ENCODE assay signal across 8 mouse cellular contexts in genomic region chr5:64812124-64812982, GRCm38 (mm10). TPM values are rescaled to one million over a fixed set of nuclear protein-coding genes. Genes with fewer than 3 reads are reported as not detected.
DNase-seq lines count a peak whose midpoint lies in the region; ATAC-seq and TF ChIP-seq lines count a peak whose summit lies in the region.

No protein-coding gene starts in this region.

- no peak for TF ChIP-seq CTCF in E14TG2a.4 (conservative IDR thresholded peaks at IDR 0.05; ENCODE audit: low read length)

- DNase-seq in adrenal gland, postnatal 25 days: peak; percentile 88
- DNase-seq in hindbrain, embryonic 11.5 days (ENCODE audit: low spot score): peak; percentile 29
- no peak for DNase-seq in limb, embryonic 14.5 days (ENCODE audit: low spot score)
- DNase-seq in cerebellum, adult 8-10 months: no peak

- H3K27me3 ChIP-seq in E14TG2a.4 (ENCODE audit: insufficient read depth, low read length): no peaks in the 10 kb centered on the region
- no peaks in the 10 kb centered on the region for H3K27me3 ChIP-seq in forebrain, embryonic 15.5 days
- no peaks in the 10 kb centered on the region for H3K27me3 ChIP-seq in hindbrain, embryonic 11.5 days (ENCODE audit: control insufficient read depth, insufficient read depth, low read length)
- H3K27me3 ChIP-seq in limb, embryonic 14.5 days (ENCODE audit: control insufficient read depth, insufficient read depth, low read length): no peaks in the 10 kb centered on the region
- H3K27me3 ChIP-seq in midbrain, embryonic 15.5 days (replicated peaks): no peaks in the 10 kb centered on the region
- no peaks in the 10 kb centered on the region for H3K27me3 ChIP-seq in stomach, embryonic 14.5 days (ENCODE audit: control insufficient read depth, insufficient read depth, low read length)

- 15% methylated on average over 22 of the region's 22 CpGs for WGBS in forebrain, embryonic 15.5 days
- 19% methylated on average over 22 of the region's 22 CpGs for WGBS in hindbrain, embryonic 11.5 days
- WGBS in limb, embryonic 14.5 days: 27% methylated on average over 22 of the region's 22 CpGs
- 14% methylated on average over 22 of the region's 22 CpGs for WGBS in midbrain, embryonic 15.5 days
- 13% methylated on average over 22 of the region's 22 CpGs for WGBS in stomach, embryonic 14.5 days

- H3K36me3 ChIP-seq in E14TG2a.4 (ENCODE audit: insufficient read depth, low read length): peaks cover 64% of the 10 kb centered on the region
- no peaks in the 10 kb centered on the region for H3K36me3 ChIP-seq in forebrain, embryonic 15.5 days
- no peaks in the 10 kb centered on the region for H3K36me3 ChIP-seq in hindbrain, embryonic 11.5 days (ENCODE audit: control insufficient read depth, insufficient read depth, low read length)
- H3K36me3 ChIP-seq in limb, embryonic 14.5 days (ENCODE audit: control insufficient read depth, insufficient read depth, low read length): peaks cover 13% of the 10 kb centered on the region; the same call in 1 of the 2 replicates
- H3K36me3 ChIP-seq in midbrain, embryonic 15.5 days (replicated peaks): no peaks in the 10 kb centered on the region
- peaks cover 4% of the 10 kb centered on the region; the same call in 1 of the 2 replicates for H3K36me3 ChIP-seq in stomach, embryonic 14.5 days (ENCODE audit: control insufficient read depth, insufficient read depth, low read length)

- peaks cover 84% of the 10 kb centered on the region for H3K4me1 ChIP-seq in E14TG2a.4 (replicated peaks; ENCODE audit: low read depth, low read length)
- H3K4me1 ChIP-seq in forebrain, embryonic 15.5 days: peaks cover 68% of the 10 kb centered on the region
- peaks cover 16% of the 10 kb centered on the region for H3K4me1 ChIP-seq in hindbrain, embryonic 11.5 days (replicated peaks; ENCODE audit: control insufficient read depth, insufficient read depth, low read length)
- peaks cover 57% of the 10 kb centered on the region for H3K4me1 ChIP-seq in limb, embryonic 14.5 days (ENCODE audit: control insufficient read depth, insufficient read depth, low read length)
- peaks cover 25% of the 10 kb centered on the region for H3K4me1 ChIP-seq in midbrain, embryonic 15.5 days
- H3K4me1 ChIP-seq in stomach, embryonic 14.5 days (ENCODE audit: control insufficient read depth, insufficient read depth, low read length): peaks cover 69% of the 10 kb centered on the region

- ATAC-seq in forebrain, embryonic 15.5 days (replicated peaks): no peak
- ATAC-seq in hindbrain, embryonic 11.5 days (ENCODE audit: low FRiP score): no peak
- ATAC-seq in limb, embryonic 14.5 days (ENCODE audit: low FRiP score, low read depth): no peak
- ATAC-seq in midbrain, embryonic 15.5 days (replicated peaks): no peak
- peak; percentile 61 for ATAC-seq in stomach, embryonic 14.5 days (ENCODE audit: insufficient number of reproducible peaks, insufficient read depth, low FRiP score, low read depth)

- 0 out of 2 replicates have a peak overlapping the region, but pooled peaks have one; percentile 6 for H3K9ac ChIP-seq in forebrain, embryonic 15.5 days (replicated peaks)
- peak overlapping the region; percentile 28; the same call in 1 of the 2 replicates for H3K9ac ChIP-seq in hindbrain, embryonic 11.5 days (ENCODE audit: low read depth, low read length)
- peak overlapping the region; percentile 34; the same call in 1 of the 2 replicates for H3K9ac ChIP-seq in limb, embryonic 14.5 days (ENCODE audit: low read depth, low read length, severe bottlenecking)
- H3K9ac ChIP-seq in midbrain, embryonic 15.5 days: no peak overlapping the region
- H3K9ac ChIP-seq in stomach, embryonic 14.5 days (replicated peaks; ENCODE audit: low read depth, low read length): peak overlapping the region; percentile 28; the same call in 1 of the 2 replicates

- H3K4me2 ChIP-seq in forebrain, embryonic 15.5 days (replicated peaks): peak overlapping the region; percentile 22
- H3K4me2 ChIP-seq in hindbrain, embryonic 11.5 days (replicated peaks; ENCODE audit: low read depth, low read length): peak overlapping the region; percentile 24; the same call in 1 of the 2 replicates
- H3K4me2 ChIP-seq in limb, embryonic 14.5 days (replicated peaks; ENCODE audit: low read depth, low read length, severe bottlenecking): peak overlapping the region; percentile 38
- H3K4me2 ChIP-seq in midbrain, embryonic 15.5 days: peak overlapping the region; percentile 24; the same call in 1 of the 2 replicates
- H3K4me2 ChIP-seq in stomach, embryonic 14.5 days (replicated peaks; ENCODE audit: low read depth, low read length): peak overlapping the region; percentile 84

- no peak for TF ChIP-seq POLR2A in limb, embryonic 14.5 days (IDR thresholded peaks at IDR 0.05; ENCODE audit: borderline replicate concordance, extremely low read depth, insufficient read depth, insufficient read length)

- H3K9me3 ChIP-seq in E14TG2a.4 (ENCODE audit: low read length): no peaks in the 10 kb centered on the region
- no peaks in the 10 kb centered on the region for H3K9me3 ChIP-seq in forebrain, embryonic 15.5 days
- H3K9me3 ChIP-seq in hindbrain, embryonic 11.5 days (ENCODE audit: control insufficient read depth, low read length): no peaks in the 10 kb centered on the region
- H3K9me3 ChIP-seq in limb, embryonic 14.5 days (ENCODE audit: control insufficient read depth, low read length): no peaks in the 10 kb centered on the region
- H3K9me3 ChIP-seq in midbrain, embryonic 15.5 days: no peaks in the 10 kb centered on the region
- no peaks in the 10 kb centered on the region for H3K9me3 ChIP-seq in stomach, embryonic 14.5 days (ENCODE audit: control insufficient read depth, low read depth, low read length)

- peak overlapping the region; percentile 78 for H3K4me3 ChIP-seq in E14TG2a.4 (replicated peaks; ENCODE audit: low read length)
- H3K4me3 ChIP-seq in forebrain, embryonic 15.5 days: no peak overlapping the region
- no peak overlapping the region for H3K4me3 ChIP-seq in hindbrain, embryonic 11.5 days (ENCODE audit: low read depth, low read length)
- no peak overlapping the region for H3K4me3 ChIP-seq in limb, embryonic 14.5 days (replicated peaks; ENCODE audit: low read length)
- no peak overlapping the region for H3K4me3 ChIP-seq in midbrain, embryonic 15.5 days
- H3K4me3 ChIP-seq in stomach, embryonic 14.5 days (ENCODE audit: low read depth, low read length): peak overlapping the region; percentile 13

- H3K27ac ChIP-seq in forebrain, embryonic 15.5 days (replicated peaks): peak overlapping the region; percentile 69
- peak overlapping the region; percentile 83 for H3K27ac ChIP-seq in hindbrain, embryonic 11.5 days (ENCODE audit: low read depth, low read length)
- peak overlapping the region; percentile 78 for H3K27ac ChIP-seq in limb, embryonic 14.5 days (replicated peaks; ENCODE audit: low read depth, low read length)
- peak overlapping the region; percentile 74; the same call in 1 of the 2 replicates for H3K27ac ChIP-seq in midbrain, embryonic 15.5 days
- H3K27ac ChIP-seq in stomach, embryonic 14.5 days (ENCODE audit: low read length): peak overlapping the region; percentile 94

RNA-seq across cellular contexts. Expression of gene Klf3, which starts 9.2 kb away (rescaled TPM):
- total RNA-seq in adrenal gland, postnatal 25 days (2021): 61.6 and 74.6 TPM in 2 replicates
- polyA plus RNA-seq in forebrain, embryonic 15.5 days (2015; fragmentation: Nextera tagmentation; extraction: Ambion mirVana): 33.0 and 34.0 TPM in 2 replicates
- 35.3 and 47.2 TPM in 2 replicates for polyA plus RNA-seq in hindbrain, embryonic 11.5 days (2014; fragmentation: Nextera tagmentation; extraction: Ambion mirVana)
- 38.2 and 70.8 TPM in 2 replicates for polyA plus RNA-seq in limb, embryonic 14.5 days (2012; rRNA removed)
- polyA plus RNA-seq in limb, embryonic 14.5 days (2014; fragmentation: Nextera tagmentation; extraction: Ambion mirVana): 76.0 and 76.7 TPM in 2 replicates
- 24.6 and 27.7 TPM in 2 replicates for polyA plus RNA-seq in midbrain, embryonic 15.5 days (2015; fragmentation: Nextera tagmentation; extraction: Ambion mirVana)
- polyA plus RNA-seq in stomach, embryonic 14.5 days (2014; fragmentation: Nextera tagmentation; extraction: Ambion mirVana): 106 and 115 TPM in 2 replicates

Comparison
In these comparisons a context has a peak if more than half of its experiments do, and no peak if none do; other contexts are left out.
1. H3K4me3 ChIP-seq: peak in E14TG2a.4 (single experiment) and stomach, embryonic 14.5 days (single experiment); none in forebrain, embryonic 15.5 days (single experiment), hindbrain, embryonic 11.5 days (single experiment), limb, embryonic 14.5 days (single experiment) and midbrain, embryonic 15.5 days (single experiment).
2. DNase-seq: peak in adrenal gland, postnatal 25 days (single experiment) and hindbrain, embryonic 11.5 days (single experiment); none in limb, embryonic 14.5 days (single experiment) and cerebellum, adult 8-10 months (single experiment).
3. H3K4me2 ChIP-seq: peak in every context shown above with its lines; median percentile 84 in stomach, embryonic 14.5 days; 38 in limb, embryonic 14.5 days; 24 in hindbrain, embryonic 11.5 days; 24 in midbrain, embryonic 15.5 days; 22 in forebrain, embryonic 15.5 days.
4. Peak in every context shown above with its lines, with median percentiles within 50 percentile points of each other: H3K27ac ChIP-seq.